Mouse (Mus musculus) T-helper 1 cell (primary cell): ENCODE results near the gene Pcx.

Source experiments
- in situ Hi-C: fragments of 300-600 bp; cut with MboI, MseI; formaldehyde crosslinking; loops from one replicate; pipeline ENCODE4 v1.15.1; 2025; ENCODE audit warnings: high pct_unique_total_duplicates

Pcx gene

GRCm38 (mm10) chr19:4548305-4548883, 38.1 kb downstream of the Pcx start:
- in situ Hi-C loops: no loop called here

- in situ Hi-C loops: no loop called here
Measured at GRCm38 (mm10) chr19:4554248-4554647, 44.0 kb downstream of the Pcx start.

GRCm38 (mm10) chr19:4555086-4555485, 44.8 kb downstream of the Pcx start:
- in situ Hi-C loops: no loop called here

- in situ Hi-C loops: no loop called here
Measured at GRCm38 (mm10) chr19:4556787-4557186, 46.5 kb downstream of the Pcx start.

GRCm38 (mm10) chr19:4557796-4558569, 47.7 kb downstream of the Pcx start:
- in situ Hi-C loops: no loop called here

GRCm38 (mm10) chr19:4558570-4558955, 48.3 kb downstream of the Pcx start:
- in situ Hi-C loops: no loop called here

- in situ Hi-C loops: no loop called here
Measured at GRCm38 (mm10) chr19:4559011-4559410, 48.7 kb downstream of the Pcx start.

GRCm38 (mm10) chr19:4559588-4559987, 49.3 kb downstream of the Pcx start:
- in situ Hi-C loops: no loop called here

- in situ Hi-C loops: no loop called here
Measured at GRCm38 (mm10) chr19:4560205-4560604, 49.9 kb downstream of the Pcx start.

- in situ Hi-C loops: no loop called here
Measured at GRCm38 (mm10) chr19:4565678-4566077, 55.4 kb downstream of the Pcx start.

GRCm38 (mm10) chr19:4566880-4567279, 56.6 kb downstream of the Pcx start:
- in situ Hi-C loops: no loop called here

- in situ Hi-C loops: no loop called here
Measured at GRCm38 (mm10) chr19:4567665-4568064, 57.4 kb downstream of the Pcx start.

- in situ Hi-C loops: no loop called here
Measured at GRCm38 (mm10) chr19:4568832-4569231, 58.6 kb downstream of the Pcx start.

- in situ Hi-C loops: no loop called here
Measured at GRCm38 (mm10) chr19:4569356-4570236, 59.3 kb downstream of the Pcx start.

GRCm38 (mm10) chr19:4570237-4570613, 60.0 kb downstream of the Pcx start:
- in situ Hi-C loops: no loop called here

GRCm38 (mm10) chr19:4570815-4571214, 60.5 kb downstream of the Pcx start:
- in situ Hi-C loops: no loop called here

- in situ Hi-C loops: no loop called here
Measured at GRCm38 (mm10) chr19:4571658-4572057, 61.4 kb downstream of the Pcx start.

- in situ Hi-C loops: no loop called here
Measured at GRCm38 (mm10) chr19:4572061-4572460, 61.8 kb downstream of the Pcx start.

- in situ Hi-C loops: no loop called here
Measured at GRCm38 (mm10) chr19:4572467-4572866, 62.2 kb downstream of the Pcx start.

- in situ Hi-C loops: no loop called here
Measured at GRCm38 (mm10) chr19:4573241-4573640, 63.0 kb downstream of the Pcx start.

GRCm38 (mm10) chr19:4578799-4579198, 68.5 kb downstream of the Pcx start:
- in situ Hi-C loops: no loop called here

- in situ Hi-C loops: no loop called here
Measured at GRCm38 (mm10) chr19:4579296-4579695, 69.0 kb downstream of the Pcx start.

- in situ Hi-C loops: no loop called here
Measured at GRCm38 (mm10) chr19:4583856-4584255, 73.6 kb downstream of the Pcx start.
